Mouse (Mus musculus): ENCODE measurements around the gene Lrrc75b. TPM values are rescaled to one million over a fixed set of nuclear protein-coding genes. Genes with fewer than 3 reads are reported as not detected.
A peak's percentile ranks its signal among the peaks of the same experiment; 100 is the strongest.

Gene Lrrc75b
- total RNA-seq, 1 experiment = 0.18 TPM

DNA sequence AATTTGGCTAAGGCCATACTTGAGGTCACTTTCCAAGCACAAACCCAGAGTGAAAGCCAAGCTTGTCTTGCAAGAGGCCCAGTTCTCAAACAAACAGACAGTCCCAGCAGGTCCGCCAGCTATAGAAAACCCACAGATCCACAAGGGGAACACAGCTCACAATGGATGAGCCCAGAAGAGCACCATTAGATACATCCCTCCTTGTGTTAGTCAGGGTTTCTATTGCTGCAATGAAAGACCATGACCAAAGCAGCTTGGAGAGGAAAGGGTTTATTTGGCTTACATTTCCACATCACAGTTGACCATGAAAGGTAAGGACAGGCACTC lies 26.4 kb upstream of the Lrrc75b start:
- no peaks in the 10 kb centered on the region for H3K36me3 ChIP-seq (ENCODE audit: control insufficient read depth, insufficient read depth, low read length, poor library complexity, severe bottlenecking)
- DNase-seq (ENCODE audit: low read depth, low spot score) = no peak
- no peak for TF ChIP-seq CHD2 (IDR thresholded peaks at IDR 0.05; ENCODE audit: low read depth, low read length)
- TF ChIP-seq ZC3H11A (IDR thresholded peaks at IDR 0.05; ENCODE audit: borderline replicate concordance, low read depth, low read length) = no peak
- TF ChIP-seq ZNF384 (IDR thresholded peaks at IDR 0.05; ENCODE audit: low read depth, low read length) = no peak
- H3K4me3 ChIP-seq (ENCODE audit: insufficient read depth in 1 of 2, low read depth in 1 of 2, low read length in 2 of 2, poor library complexity in 1 of 2, severe bottlenecking in 1 of 2) = no peak overlapping the region
- peaks cover 0 to 8% of the 10 kb centered on the region in 2 experiments; a peak in 1 of 4 replicates for H3K4me1 ChIP-seq (ENCODE audit: control insufficient read depth in 2 of 2, insufficient read depth in 2 of 2, low read length in 2 of 2, poor library complexity in 1 of 2)
- H3K27ac ChIP-seq (ENCODE audit: insufficient read depth, low read depth, low read length, poor library complexity, severe bottlenecking) = no peak overlapping the region
- in situ Hi-C loops (cut with MboI; ENCODE audit: low sequenced_read_pairs in 2 of 2, unreplicated experiment in 2 of 2) = loop anchor here in 1 of 2 experiments (25.0 kb wide), 1 partner anchor 376 kb away; the partner anchor contains the start of gene Gm5134
- H3K9ac ChIP-seq (ENCODE audit: insufficient read depth, low read depth, low read length, poor library complexity, severe bottlenecking) = no peak overlapping the region
- H3K9me3 ChIP-seq (ENCODE audit: control insufficient read depth, insufficient read depth, low read depth, low read length) = no peaks in the 10 kb centered on the region

DNA sequence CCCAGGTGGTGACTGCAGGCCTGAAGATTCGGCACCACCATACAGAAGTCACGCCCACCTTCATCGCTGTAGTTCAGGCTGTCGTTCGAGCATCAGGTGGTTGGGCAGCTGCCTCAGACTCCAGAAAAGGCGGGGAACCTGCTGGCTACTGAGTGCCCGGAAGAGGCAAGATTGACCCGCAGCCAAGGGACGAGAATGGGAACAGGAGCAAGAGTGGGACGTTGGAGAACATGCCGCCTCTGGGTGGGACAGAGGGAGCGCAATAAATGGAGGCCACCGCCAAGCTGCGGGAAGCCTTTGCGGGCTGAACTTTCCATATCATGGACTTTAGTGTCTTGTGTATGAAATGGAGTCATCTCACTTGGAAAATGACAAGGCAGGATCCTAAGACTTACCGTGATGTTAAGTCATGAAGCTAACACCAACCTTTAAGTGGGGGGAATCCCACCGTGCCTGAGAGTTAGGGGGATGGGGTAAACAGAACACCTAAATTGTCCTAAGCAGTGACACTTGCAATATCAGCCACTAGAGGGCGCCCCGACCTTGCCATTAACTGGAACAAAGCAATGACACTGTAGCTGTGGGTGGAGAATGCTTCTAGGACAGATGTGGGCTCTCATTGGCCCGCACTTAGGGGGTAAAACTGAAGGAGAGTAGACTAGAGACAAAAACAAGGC lies 25.9 kb upstream of the Lrrc75b start:
- Histone ChIP-seq H3K9ac (ENCODE audit: insufficient read depth, low read depth, low read length, poor library complexity, severe bottlenecking) (no peak overlapping the region), H3K9me3 (ENCODE audit: control insufficient read depth, insufficient read depth, low read depth, low read length) (no peaks in the 10 kb centered on the region), H3K4me1 (ENCODE audit: control insufficient read depth in 2 of 2, insufficient read depth in 2 of 2, low read length in 2 of 2, poor library complexity in 1 of 2) (peaks cover 0 to 8% of the 10 kb centered on the region in 2 experiments; a peak in 1 of 4 replicates), H3K27ac (ENCODE audit: insufficient read depth, low read depth, low read length, poor library complexity, severe bottlenecking) (no peak overlapping the region), H3K4me3 (ENCODE audit: insufficient read depth in 1 of 2, low read depth in 1 of 2, low read length in 2 of 2, poor library complexity in 1 of 2, severe bottlenecking in 1 of 2) (peak overlapping the region in 1 of 2 experiments; percentile 26; a peak in 1 of 4 replicates), H3K36me3 (ENCODE audit: control insufficient read depth, insufficient read depth, low read length, poor library complexity, severe bottlenecking) (no peaks in the 10 kb centered on the region)
- peak; percentile 96 for DNase-seq (ENCODE audit: low read depth, low spot score)
- no peak for TF ChIP-seq MAFK (IDR thresholded peaks at IDR 0.05; ENCODE audit: insufficient read depth, low read depth, low read length)
- TF ChIP-seq CHD2 (IDR thresholded peaks at IDR 0.05; ENCODE audit: low read depth, low read length) = no peak
- TF ChIP-seq HCFC1 (IDR thresholded peaks at IDR 0.05; ENCODE audit: borderline replicate concordance, insufficient read depth, low read length) = no peak
- TF ChIP-seq ZNF384 (IDR thresholded peaks at IDR 0.05; ENCODE audit: low read depth, low read length) = no peak
- TF ChIP-seq ZC3H11A (IDR thresholded peaks at IDR 0.05; ENCODE audit: borderline replicate concordance, low read depth, low read length) = peak; percentile 50; the same call in 1 of the 2 replicates
- in situ Hi-C loops (cut with MboI; ENCODE audit: low sequenced_read_pairs in 2 of 2, unreplicated experiment in 2 of 2) = loop anchor here in 1 of 2 experiments (25.0 kb wide), 1 partner anchor 376 kb away; the partner anchor contains the start of gene Gm5134

DNA sequence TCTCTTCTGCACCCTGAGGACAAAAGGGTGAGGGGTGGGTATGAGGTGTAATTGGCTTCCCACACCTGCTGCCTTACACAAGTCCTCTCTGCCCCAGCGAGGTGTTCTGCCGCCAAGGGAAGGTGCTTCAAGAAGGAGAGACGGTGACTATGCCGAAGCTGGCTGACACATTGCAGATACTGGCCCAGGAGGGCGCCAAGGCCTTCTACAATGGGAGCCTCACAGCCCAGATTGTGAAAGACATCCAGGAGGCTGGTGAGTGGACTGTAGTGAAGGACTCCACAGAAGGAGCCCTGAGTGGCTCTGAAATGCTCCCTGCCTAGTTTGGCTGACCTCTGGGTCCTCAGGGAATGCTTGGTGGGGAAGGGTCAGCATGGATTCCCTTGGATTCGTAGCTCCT lies 19.0 kb upstream of the Lrrc75b start:
- Histone ChIP-seq H3K9me3 (ENCODE audit: control insufficient read depth, insufficient read depth, low read depth, low read length) (no peaks in the 10 kb centered on the region), H3K4me1 (ENCODE audit: control insufficient read depth in 2 of 2, insufficient read depth in 2 of 2, low read length in 2 of 2, poor library complexity in 1 of 2) (no peaks in the 10 kb centered on the region), H3K4me3 (ENCODE audit: insufficient read depth in 1 of 2, low read depth in 1 of 2, low read length in 2 of 2, poor library complexity in 1 of 2, severe bottlenecking in 1 of 2) (no peak overlapping the region), H3K27ac (ENCODE audit: insufficient read depth, low read depth, low read length, poor library complexity, severe bottlenecking) (no peak overlapping the region), H3K36me3 (ENCODE audit: control insufficient read depth, insufficient read depth, low read length, poor library complexity, severe bottlenecking) (peaks cover 4% of the 10 kb centered on the region; the same call in 1 of the 2 replicates), H3K9ac (ENCODE audit: insufficient read depth, low read depth, low read length, poor library complexity, severe bottlenecking) (no peak overlapping the region)
- in situ Hi-C loops (cut with MboI; ENCODE audit: low sequenced_read_pairs in 2 of 2, unreplicated experiment in 2 of 2) = loop anchor here in 1 of 2 experiments (25.0 kb wide), 1 partner anchor 383 kb away; the partner anchor contains the start of gene Gm5134
- no peak for DNase-seq (ENCODE audit: low read depth, low spot score)
- no peak for TF ChIP-seq ZNF384 (IDR thresholded peaks at IDR 0.05; ENCODE audit: low read depth, low read length)

DNA sequence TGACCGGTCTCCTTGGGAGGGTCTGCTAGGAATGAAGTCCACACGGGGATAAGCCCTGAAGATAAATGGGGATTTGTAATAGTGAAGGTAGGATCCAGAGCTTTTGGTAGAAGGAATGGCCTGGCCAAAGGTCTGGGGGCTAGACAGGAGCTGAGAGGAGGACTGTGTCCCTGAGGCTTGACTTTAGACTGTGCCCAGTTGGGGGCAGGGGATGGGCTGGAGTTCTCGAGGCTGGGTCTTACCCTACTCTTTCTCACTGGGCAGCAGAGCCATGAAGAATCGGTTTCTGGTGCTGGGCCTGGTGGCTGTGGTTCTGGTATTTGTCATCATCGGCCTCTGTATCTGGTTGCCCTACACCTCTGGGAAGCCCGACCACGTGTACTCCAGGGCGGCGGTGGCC lies 13.8 kb upstream of the Lrrc75b start:
- Histone ChIP-seq H3K36me3 (ENCODE audit: control insufficient read depth, insufficient read depth, low read length, poor library complexity, severe bottlenecking) (peaks cover 4% of the 10 kb centered on the region; the same call in 1 of the 2 replicates), H3K4me1 (ENCODE audit: control insufficient read depth in 2 of 2, insufficient read depth in 2 of 2, low read length in 2 of 2, poor library complexity in 1 of 2) (peaks cover 0 to 2% of the 10 kb centered on the region in 2 experiments; a peak in 1 of 4 replicates), H3K9me3 (ENCODE audit: control insufficient read depth, insufficient read depth, low read depth, low read length) (no peaks in the 10 kb centered on the region), H3K27ac (ENCODE audit: insufficient read depth, low read depth, low read length, poor library complexity, severe bottlenecking) (no peak overlapping the region), H3K4me3 (ENCODE audit: insufficient read depth in 1 of 2, low read depth in 1 of 2, low read length in 2 of 2, poor library complexity in 1 of 2, severe bottlenecking in 1 of 2) (no peak overlapping the region), H3K9ac (ENCODE audit: insufficient read depth, low read depth, low read length, poor library complexity, severe bottlenecking) (no peak overlapping the region)
- in situ Hi-C loops (cut with MboI; ENCODE audit: low sequenced_read_pairs in 2 of 2, unreplicated experiment in 2 of 2) = no loop called here
- no peak for DNase-seq (ENCODE audit: low read depth, low spot score)
- TF ChIP-seq MAFK (IDR thresholded peaks at IDR 0.05; ENCODE audit: insufficient read depth, low read depth, low read length) (no peak), ZNF384 (IDR thresholded peaks at IDR 0.05; ENCODE audit: low read depth, low read length) (no peak), ZC3H11A (IDR thresholded peaks at IDR 0.05; ENCODE audit: borderline replicate concordance, low read depth, low read length) (no peak), HCFC1 (IDR thresholded peaks at IDR 0.05; ENCODE audit: borderline replicate concordance, insufficient read depth, low read length) (no peak), CHD2 (IDR thresholded peaks at IDR 0.05; ENCODE audit: low read depth, low read length) (no peak)

DNA sequence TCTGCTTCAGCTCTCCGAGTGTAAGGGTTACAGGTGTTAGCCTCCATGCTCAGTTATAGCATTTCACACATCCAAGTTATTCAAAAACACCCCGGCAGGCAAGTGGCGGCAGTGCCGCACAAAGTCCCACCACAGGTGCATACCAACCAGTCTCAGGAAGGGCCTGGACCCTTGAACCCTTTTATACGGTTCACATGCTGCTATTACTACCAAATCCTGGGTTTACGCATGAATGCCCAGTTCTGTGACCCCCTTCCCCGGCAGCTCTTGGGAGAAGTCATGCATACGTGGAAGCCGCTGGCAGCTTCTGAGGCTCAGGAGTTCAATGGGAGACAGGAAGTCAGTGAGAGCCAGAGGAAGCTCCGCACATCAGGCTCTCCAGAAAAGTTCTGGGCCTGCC lies 13.1 kb upstream of the Lrrc75b start:
- no peak overlapping the region for H3K4me3 ChIP-seq (ENCODE audit: insufficient read depth in 1 of 2, low read depth in 1 of 2, low read length in 2 of 2, poor library complexity in 1 of 2, severe bottlenecking in 1 of 2)
- in situ Hi-C loops (cut with MboI; ENCODE audit: low sequenced_read_pairs in 2 of 2, unreplicated experiment in 2 of 2) = no loop called here
- TF ChIP-seq HCFC1 (IDR thresholded peaks at IDR 0.05; ENCODE audit: borderline replicate concordance, insufficient read depth, low read length) (no peak), ZNF384 (IDR thresholded peaks at IDR 0.05; ENCODE audit: low read depth, low read length) (no peak), ZC3H11A (IDR thresholded peaks at IDR 0.05; ENCODE audit: borderline replicate concordance, low read depth, low read length) (no peak), CHD2 (IDR thresholded peaks at IDR 0.05; ENCODE audit: low read depth, low read length) (no peak), MAFK (IDR thresholded peaks at IDR 0.05; ENCODE audit: insufficient read depth, low read depth, low read length) (no peak)

More for the DNA sequence above, 13.1 kb upstream of the Lrrc75b start:
- DNase-seq (ENCODE audit: low read depth, low spot score) = no peak
- H3K36me3 ChIP-seq (ENCODE audit: control insufficient read depth, insufficient read depth, low read length, poor library complexity, severe bottlenecking) = no peaks in the 10 kb centered on the region
- peaks cover 0 to 2% of the 10 kb centered on the region in 2 experiments; a peak in 2 of 4 replicates for H3K4me1 ChIP-seq (ENCODE audit: control insufficient read depth in 2 of 2, insufficient read depth in 2 of 2, low read length in 2 of 2, poor library complexity in 1 of 2)
- H3K9me3 ChIP-seq (ENCODE audit: control insufficient read depth, insufficient read depth, low read depth, low read length) = no peaks in the 10 kb centered on the region
- H3K9ac ChIP-seq (ENCODE audit: insufficient read depth, low read depth, low read length, poor library complexity, severe bottlenecking) = no peak overlapping the region
- no peak overlapping the region for H3K27ac ChIP-seq (ENCODE audit: insufficient read depth, low read depth, low read length, poor library complexity, severe bottlenecking)

All from ES-E14 (cell line).